Mouse (Mus musculus): ENCODE results near the gene Dnm2. TPM values are rescaled to one million over a fixed set of nuclear protein-coding genes. Genes with fewer than 3 reads are reported as not detected.

Gene Dnm2
- polyA plus RNA-seq, 1 experiment from 2014 or later: 76.1 TPM

DNA sequence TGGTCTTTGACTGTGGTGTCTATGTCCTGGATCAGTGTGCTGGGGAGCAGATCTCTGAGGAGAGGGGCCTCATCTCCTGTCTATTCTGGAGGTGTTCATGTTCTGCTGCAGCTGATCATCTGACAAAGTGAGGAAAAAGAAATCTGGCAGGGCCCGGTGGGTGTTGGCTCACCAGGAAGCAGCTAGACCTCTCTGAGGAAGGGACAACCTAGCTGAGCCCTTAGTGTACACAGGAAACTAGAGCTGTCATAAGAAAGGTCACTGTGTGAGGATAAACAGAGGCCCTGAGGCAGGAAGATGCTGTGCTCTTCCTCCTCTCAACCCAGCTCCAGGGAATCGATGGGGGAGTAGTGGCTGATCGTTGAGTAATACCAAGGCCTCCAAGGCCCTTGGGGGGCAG, 25.6 kb downstream of the Dnm2 start:
- H3K27ac ChIP-seq (ENCODE audit: low read length): no peak overlapping the region
- no peak overlapping the region for H3K9ac ChIP-seq (replicated peaks; ENCODE audit: low read depth, low read length)
- ATAC-seq: no peak
- no peaks in the 10 kb centered on the region for H3K4me1 ChIP-seq (replicated peaks; ENCODE audit: control insufficient read depth, insufficient read depth, low read length)
- no peak overlapping the region for H3K4me2 ChIP-seq (ENCODE audit: low read length)
- H3K36me3 ChIP-seq (ENCODE audit: control insufficient read depth, insufficient read depth): no peaks in the 10 kb centered on the region
- H3K27me3 ChIP-seq (replicated peaks; ENCODE audit: control insufficient read depth, insufficient read depth, low read length): no peaks in the 10 kb centered on the region
- 91% methylated on average over 3 of the region's 3 CpGs for WGBS
- no peaks in the 10 kb centered on the region for H3K9me3 ChIP-seq (ENCODE audit: control insufficient read depth, low read length)
- no peak overlapping the region for H3K4me3 ChIP-seq (replicated peaks; ENCODE audit: low read length)

DNA sequence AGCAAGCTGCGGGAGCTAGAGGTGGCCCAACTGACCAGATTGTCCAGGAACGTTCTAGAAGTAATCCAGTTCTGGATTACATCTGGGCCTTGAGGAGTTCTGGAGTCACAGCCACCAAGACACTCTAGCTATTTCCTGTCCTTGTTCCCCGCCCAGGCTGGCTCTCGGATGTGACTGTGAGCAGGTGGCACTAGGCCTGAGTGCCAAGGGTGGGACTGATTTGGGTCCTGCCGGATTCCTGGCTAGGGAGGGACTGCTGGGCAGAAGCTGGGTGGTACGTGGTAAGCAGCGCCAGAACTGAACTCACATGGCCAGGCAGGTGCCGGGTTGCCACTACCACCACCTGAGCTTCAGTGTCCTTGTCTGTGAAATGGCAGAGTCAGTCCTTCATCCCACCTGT, 26.7 kb downstream of the Dnm2 start:
- Histone ChIP-seq H3K9ac (replicated peaks; ENCODE audit: low read depth, low read length) (no peak overlapping the region), H3K36me3 (ENCODE audit: control insufficient read depth, insufficient read depth) (no peaks in the 10 kb centered on the region), H3K27me3 (replicated peaks; ENCODE audit: control insufficient read depth, insufficient read depth, low read length) (no peaks in the 10 kb centered on the region), H3K4me3 (replicated peaks; ENCODE audit: low read length) (no peak overlapping the region), H3K27ac (ENCODE audit: low read length) (no peak overlapping the region), H3K9me3 (ENCODE audit: control insufficient read depth, low read length) (no peaks in the 10 kb centered on the region), H3K4me2 (ENCODE audit: low read length) (no peak overlapping the region), H3K4me1 (replicated peaks; ENCODE audit: control insufficient read depth, insufficient read depth, low read length) (no peaks in the 10 kb centered on the region)
- no peak for ATAC-seq
- 87% methylated on average over 8 of the region's 8 CpGs for WGBS

DNA sequence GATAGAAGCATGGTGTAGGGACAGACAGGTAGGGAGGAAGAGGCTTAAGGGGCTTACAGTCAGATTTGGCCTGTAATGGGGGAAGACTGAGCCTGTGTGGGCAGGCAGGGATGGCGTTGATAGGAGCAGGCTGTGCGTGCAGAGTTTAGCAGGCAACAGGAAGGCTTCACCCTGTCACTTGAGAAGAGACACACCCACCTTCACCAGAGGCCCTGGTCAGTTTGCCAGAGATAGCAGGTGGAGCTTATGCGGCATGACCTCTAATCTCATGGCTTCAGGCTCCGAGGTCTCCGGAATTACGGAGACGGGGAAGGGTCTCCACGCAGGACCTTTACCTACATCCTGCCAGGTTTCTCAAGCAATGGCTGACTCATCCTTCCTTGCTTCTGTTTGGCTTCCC, 27.2 kb downstream of the Dnm2 start:
- no peaks in the 10 kb centered on the region for H3K27me3 ChIP-seq (replicated peaks; ENCODE audit: control insufficient read depth, insufficient read depth, low read length)
- WGBS: 82% methylated on average over 8 of the region's 8 CpGs
- no peaks in the 10 kb centered on the region for H3K9me3 ChIP-seq (ENCODE audit: control insufficient read depth, low read length)
- H3K9ac ChIP-seq (replicated peaks; ENCODE audit: low read depth, low read length): no peak overlapping the region
- no peaks in the 10 kb centered on the region for H3K36me3 ChIP-seq (ENCODE audit: control insufficient read depth, insufficient read depth)
- H3K4me2 ChIP-seq (ENCODE audit: low read length): no peak overlapping the region
- H3K27ac ChIP-seq (ENCODE audit: low read length): no peak overlapping the region
- ATAC-seq: no peak
- H3K4me1 ChIP-seq (replicated peaks; ENCODE audit: control insufficient read depth, insufficient read depth, low read length): no peaks in the 10 kb centered on the region
- no peak overlapping the region for H3K4me3 ChIP-seq (replicated peaks; ENCODE audit: low read length)

DNA sequence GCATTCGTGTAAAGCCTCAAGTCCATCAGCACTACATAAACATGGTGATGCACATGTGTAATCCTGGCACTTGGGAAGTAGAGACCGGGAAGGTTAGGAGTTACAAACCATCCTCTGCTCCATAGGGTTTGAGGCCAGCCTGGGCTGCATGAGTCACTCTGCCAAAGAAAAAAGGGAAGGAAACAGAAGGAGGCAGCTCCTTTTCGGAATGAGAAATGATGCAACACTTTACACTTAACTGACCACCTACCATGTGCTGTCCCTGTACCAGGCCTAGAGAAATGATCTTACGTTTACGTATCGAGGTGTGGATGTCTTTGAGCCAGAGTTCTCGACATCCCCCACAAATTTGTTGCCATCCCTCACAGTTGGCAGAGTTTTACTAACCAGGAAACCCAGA, 28.3 kb downstream of the Dnm2 start:
- Histone ChIP-seq H3K9me3 (ENCODE audit: control insufficient read depth, low read length) (no peaks in the 10 kb centered on the region), H3K9ac (replicated peaks; ENCODE audit: low read depth, low read length) (no peak overlapping the region), H3K4me2 (ENCODE audit: low read length) (no peak overlapping the region), H3K4me3 (replicated peaks; ENCODE audit: low read length) (no peak overlapping the region), H3K27ac (ENCODE audit: low read length) (no peak overlapping the region), H3K27me3 (replicated peaks; ENCODE audit: control insufficient read depth, insufficient read depth, low read length) (no peaks in the 10 kb centered on the region), H3K4me1 (replicated peaks; ENCODE audit: control insufficient read depth, insufficient read depth, low read length) (no peaks in the 10 kb centered on the region), H3K36me3 (ENCODE audit: control insufficient read depth, insufficient read depth) (no peaks in the 10 kb centered on the region)
- ATAC-seq: no peak
- 95% methylated on average over 7 of the region's 7 CpGs for WGBS

DNA sequence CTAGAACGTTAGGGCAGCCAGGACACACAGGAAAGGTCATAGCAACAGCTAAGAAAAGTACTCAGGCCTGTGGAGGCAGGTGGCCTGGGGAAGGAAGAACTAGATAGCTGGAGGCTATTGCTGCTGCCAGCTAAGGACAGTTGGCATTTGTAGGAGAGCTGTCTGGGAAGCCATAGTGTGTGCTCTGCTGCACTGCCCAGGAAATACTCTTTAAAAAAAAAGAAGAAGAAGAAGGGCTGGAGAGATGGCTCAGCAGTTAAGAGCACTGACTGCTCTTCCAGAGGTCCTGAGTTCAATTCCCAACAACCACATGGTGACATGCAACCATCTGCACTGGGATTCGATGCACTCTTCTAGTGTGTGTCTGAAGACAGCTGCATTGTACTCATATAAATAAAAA, 28.8 kb downstream of the Dnm2 start:
- Histone ChIP-seq H3K27me3 (replicated peaks; ENCODE audit: control insufficient read depth, insufficient read depth, low read length) (no peaks in the 10 kb centered on the region), H3K9ac (replicated peaks; ENCODE audit: low read depth, low read length) (no peak overlapping the region), H3K27ac (ENCODE audit: low read length) (no peak overlapping the region), H3K9me3 (ENCODE audit: control insufficient read depth, low read length) (no peaks in the 10 kb centered on the region), H3K4me1 (replicated peaks; ENCODE audit: control insufficient read depth, insufficient read depth, low read length) (no peaks in the 10 kb centered on the region), H3K4me2 (ENCODE audit: low read length) (no peak overlapping the region), H3K4me3 (replicated peaks; ENCODE audit: low read length) (no peak overlapping the region), H3K36me3 (ENCODE audit: control insufficient read depth, insufficient read depth) (no peaks in the 10 kb centered on the region)
- no peak for ATAC-seq
- 97% methylated on average over 2 of the region's 2 CpGs for WGBS

DNA sequence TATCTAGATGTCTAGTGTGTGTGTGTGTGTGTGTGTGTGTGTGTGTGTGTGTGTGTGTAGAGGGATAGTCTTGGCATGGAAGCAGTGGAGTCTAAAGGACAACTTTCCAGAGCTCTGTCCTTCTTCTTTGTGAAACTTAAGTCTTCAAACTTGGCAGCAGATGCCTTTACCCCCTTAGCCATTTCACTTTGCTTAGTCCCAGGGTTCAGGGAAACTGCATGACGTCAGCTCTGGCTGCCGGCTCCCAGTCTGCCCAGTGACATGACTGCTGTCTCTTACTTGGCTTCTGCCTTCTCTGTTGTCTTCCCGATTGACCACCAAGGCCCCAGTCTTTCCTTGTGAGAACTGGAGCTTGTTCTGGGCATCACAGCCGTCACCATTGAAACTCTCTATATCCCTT, 29.8 kb downstream of the Dnm2 start:
- ATAC-seq: no peak
- H3K4me3 ChIP-seq (replicated peaks; ENCODE audit: low read length): no peak overlapping the region
- 78% methylated on average over 4 of the region's 4 CpGs for WGBS
- no peak overlapping the region for H3K27ac ChIP-seq (ENCODE audit: low read length)
- H3K9me3 ChIP-seq (ENCODE audit: control insufficient read depth, low read length): no peaks in the 10 kb centered on the region
- no peak overlapping the region for H3K9ac ChIP-seq (replicated peaks; ENCODE audit: low read depth, low read length)
- no peaks in the 10 kb centered on the region for H3K36me3 ChIP-seq (ENCODE audit: control insufficient read depth, insufficient read depth)
- no peak overlapping the region for H3K4me2 ChIP-seq (ENCODE audit: low read length)
- no peaks in the 10 kb centered on the region for H3K4me1 ChIP-seq (replicated peaks; ENCODE audit: control insufficient read depth, insufficient read depth, low read length)
- H3K27me3 ChIP-seq (replicated peaks; ENCODE audit: control insufficient read depth, insufficient read depth, low read length): no peaks in the 10 kb centered on the region

DNA sequence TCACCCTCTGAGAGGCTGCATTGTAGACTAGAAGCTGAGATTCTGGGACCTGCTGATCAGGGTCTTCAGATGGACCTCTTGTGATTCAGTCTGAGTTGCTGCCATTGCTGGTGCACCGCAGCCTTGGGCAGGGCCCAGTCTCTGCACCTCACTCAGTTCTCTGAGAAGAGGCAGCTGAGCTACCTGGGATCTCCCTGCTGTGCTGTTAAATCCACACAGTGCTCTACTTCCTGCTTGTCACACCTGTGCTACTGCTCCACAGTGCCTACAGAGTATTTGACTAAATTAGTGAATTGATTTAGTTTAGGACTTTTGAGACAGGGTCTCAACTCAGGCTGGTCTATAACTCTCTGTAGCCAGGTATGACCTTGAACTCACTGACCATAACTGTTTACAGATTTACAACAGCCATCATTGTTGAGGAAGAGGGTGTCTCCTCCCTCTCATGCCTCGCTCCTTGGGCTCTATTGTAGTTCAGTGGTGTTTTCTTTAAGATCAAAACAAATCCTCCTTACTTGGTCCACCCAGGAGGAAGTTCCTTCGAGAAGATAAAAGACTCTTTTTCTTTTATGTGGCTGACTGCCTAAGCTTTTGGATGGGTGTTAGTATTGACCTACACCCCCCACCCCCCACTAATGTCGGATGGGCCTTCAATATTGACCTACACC, 30.5 kb downstream of the Dnm2 start:
- H3K4me1 ChIP-seq (replicated peaks; ENCODE audit: control insufficient read depth, insufficient read depth, low read length): no peaks in the 10 kb centered on the region
- H3K36me3 ChIP-seq (ENCODE audit: control insufficient read depth, insufficient read depth): no peaks in the 10 kb centered on the region
- no peak overlapping the region for H3K27ac ChIP-seq (ENCODE audit: low read length)
- H3K9me3 ChIP-seq (ENCODE audit: control insufficient read depth, low read length): no peaks in the 10 kb centered on the region
- no peak overlapping the region for H3K4me3 ChIP-seq (replicated peaks; ENCODE audit: low read length)
- WGBS: 56% methylated on average over 4 of the region's 4 CpGs
- H3K4me2 ChIP-seq (ENCODE audit: low read length): no peak overlapping the region
- no peak overlapping the region for H3K9ac ChIP-seq (replicated peaks; ENCODE audit: low read depth, low read length)
- H3K27me3 ChIP-seq (replicated peaks; ENCODE audit: control insufficient read depth, insufficient read depth, low read length): no peaks in the 10 kb centered on the region
- ATAC-seq: no peak

DNA sequence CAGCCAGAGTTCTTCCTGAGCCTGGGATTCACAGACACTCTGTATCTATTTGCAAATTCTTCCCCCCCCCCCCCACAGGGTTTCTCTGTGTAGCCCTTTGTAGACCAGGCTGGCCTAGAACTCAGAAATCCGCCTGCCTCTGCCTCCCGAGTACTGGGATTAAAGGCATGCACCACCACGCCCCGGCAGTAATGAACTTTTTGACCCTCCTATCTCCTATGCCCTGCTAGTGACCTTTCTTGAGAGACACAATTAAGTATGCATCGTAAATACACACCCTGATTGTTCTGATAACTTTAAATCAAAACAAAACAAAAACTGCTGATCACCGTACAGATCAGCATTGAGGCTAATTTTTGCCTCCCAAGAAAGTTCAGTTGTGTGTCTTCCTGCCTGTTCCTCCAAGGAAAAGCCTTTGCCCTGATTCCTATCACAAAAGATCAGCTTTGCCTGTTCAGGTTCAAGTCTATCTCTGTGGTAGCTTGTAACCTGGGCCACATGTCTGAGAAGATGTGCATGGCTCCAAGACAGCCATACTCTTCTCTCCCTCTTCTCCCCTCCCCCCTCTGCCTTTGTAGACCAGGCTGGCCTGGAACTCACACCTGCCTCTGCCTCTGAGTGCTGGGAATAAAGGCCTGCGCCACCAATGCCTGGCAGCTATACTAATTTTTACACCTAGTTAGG, 31.7 kb downstream of the Dnm2 start:
- Histone ChIP-seq H3K9ac (replicated peaks; ENCODE audit: low read depth, low read length) (no peak overlapping the region), H3K4me3 (replicated peaks; ENCODE audit: low read length) (no peak overlapping the region), H3K27ac (ENCODE audit: low read length) (no peak overlapping the region), H3K9me3 (ENCODE audit: control insufficient read depth, low read length) (no peaks in the 10 kb centered on the region), H3K36me3 (ENCODE audit: control insufficient read depth, insufficient read depth) (no peaks in the 10 kb centered on the region), H3K4me2 (ENCODE audit: low read length) (no peak overlapping the region), H3K27me3 (replicated peaks; ENCODE audit: control insufficient read depth, insufficient read depth, low read length) (no peaks in the 10 kb centered on the region), H3K4me1 (replicated peaks; ENCODE audit: control insufficient read depth, insufficient read depth, low read length) (no peaks in the 10 kb centered on the region)
- no peak for ATAC-seq
- WGBS: 89% methylated on average over 7 of the region's 7 CpGs

DNA sequence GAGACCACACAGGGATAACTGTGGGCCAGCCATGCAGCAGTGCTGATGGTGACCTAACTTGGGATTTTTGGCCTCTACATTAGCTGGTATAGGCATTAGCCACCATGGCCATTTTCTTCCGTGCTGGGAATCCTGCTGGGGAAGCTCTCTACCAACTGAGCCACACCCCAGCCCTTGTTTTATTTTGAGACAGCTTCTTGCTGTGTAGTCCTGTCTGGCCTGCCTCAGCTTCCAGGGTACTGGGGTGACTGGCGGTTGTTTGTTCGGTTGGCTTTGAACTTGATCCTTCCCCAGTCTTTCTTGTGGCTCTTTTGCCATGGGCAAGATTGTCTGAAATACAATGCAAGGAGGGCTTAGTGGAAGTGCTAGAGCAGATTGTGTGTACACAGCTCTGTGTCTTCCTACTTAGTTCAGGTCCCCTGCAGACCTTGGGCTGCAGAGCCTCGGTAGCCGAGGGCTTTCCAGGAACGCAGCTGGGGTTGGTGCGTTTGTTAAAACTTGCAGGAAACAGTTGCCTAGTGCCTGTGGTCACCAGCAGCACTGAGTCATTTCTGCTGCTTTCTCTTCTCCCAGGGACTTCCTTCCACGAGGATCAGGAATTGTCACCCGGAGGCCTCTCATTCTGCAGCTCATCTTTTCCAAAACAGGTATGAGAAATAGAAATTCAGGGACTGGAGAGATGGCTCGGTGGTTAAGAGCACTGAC, 32.4 kb downstream of the Dnm2 start:
- 80% methylated on average over 10 of the region's 10 CpGs for WGBS
- Histone ChIP-seq H3K9ac (replicated peaks; ENCODE audit: low read depth, low read length) (no peak overlapping the region), H3K4me1 (replicated peaks; ENCODE audit: control insufficient read depth, insufficient read depth, low read length) (no peaks in the 10 kb centered on the region), H3K9me3 (ENCODE audit: control insufficient read depth, low read length) (no peaks in the 10 kb centered on the region), H3K4me3 (replicated peaks; ENCODE audit: low read length) (no peak overlapping the region), H3K27ac (ENCODE audit: low read length) (no peak overlapping the region), H3K4me2 (ENCODE audit: low read length) (no peak overlapping the region), H3K27me3 (replicated peaks; ENCODE audit: control insufficient read depth, insufficient read depth, low read length) (no peaks in the 10 kb centered on the region), H3K36me3 (ENCODE audit: control insufficient read depth, insufficient read depth) (no peaks in the 10 kb centered on the region)
- no peak for ATAC-seq

Data from forebrain, embryonic 16.5 days (tissue).